Mouse (Mus musculus): Measurements from ENCODE around the gene Wfdc1. TPM values are rescaled to one million over a fixed set of nuclear protein-coding genes. Genes with fewer than 3 reads are reported as not detected.

Wfdc1 gene
- polyA plus RNA-seq, 1 experiment, result not detected

GRCm38 (mm10) chr8:119624916-119625315, 41.2 kb upstream of the Wfdc1 start:
- TF ChIP-seq FLI1 (IDR thresholded peaks at IDR 0.05; ENCODE audit: low read length), result no peak
- Histone ChIP-seq H3K4me3 (replicated peaks) (no peak overlapping the region), H3K9me3 (peaks cover 7% of the 10 kb centered on the region), H3K36me3 (replicated peaks; ENCODE audit: low read length) (no peaks in the 10 kb centered on the region), H3K27me3 (replicated peaks) (peaks cover 63% of the 10 kb centered on the region), H3K4me1 (peaks cover 19% of the 10 kb centered on the region)

- no peaks in the 10 kb centered on the region for H3K36me3 ChIP-seq (replicated peaks; ENCODE audit: low read length)
- H3K9me3 ChIP-seq, result peaks cover 7% of the 10 kb centered on the region
- TF ChIP-seq FLI1 (IDR thresholded peaks at IDR 0.05; ENCODE audit: low read length) (no peak), GATA1 (IDR thresholded peaks at IDR 0.05; ENCODE audit: borderline replicate concordance, low read length) (no peak)
- peaks cover 65% of the 10 kb centered on the region for H3K27me3 ChIP-seq (replicated peaks)
- H3K4me3 ChIP-seq (replicated peaks), result no peak overlapping the region
- peaks cover 19% of the 10 kb centered on the region for H3K4me1 ChIP-seq
Observed at GRCm38 (mm10) chr8:119625788-119626187, 40.4 kb upstream of the Wfdc1 start.

DNA sequence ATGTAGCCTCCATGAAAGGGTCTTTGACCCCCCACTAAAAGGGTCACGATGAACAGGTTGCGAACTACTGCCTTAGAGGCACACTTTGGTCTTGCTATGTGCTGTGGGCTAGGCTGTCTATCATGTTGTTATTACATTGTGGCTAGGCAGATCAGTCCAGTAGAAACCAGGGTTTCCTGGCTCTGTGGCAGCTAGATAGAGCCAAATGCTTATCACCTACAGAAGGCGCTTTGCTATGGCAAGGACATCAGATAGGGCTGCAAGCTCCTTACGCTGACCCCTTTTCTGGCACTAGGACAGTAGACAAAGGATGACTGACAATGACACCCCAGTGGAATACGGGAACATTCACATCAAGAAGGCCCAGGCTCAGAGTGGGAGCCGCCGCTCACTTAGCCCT, 39.0 kb upstream of the Wfdc1 start:
- Histone ChIP-seq H3K4me3 (replicated peaks) (no peak overlapping the region), H3K36me3 (replicated peaks; ENCODE audit: low read length) (no peaks in the 10 kb centered on the region), H3K4me1 (peaks cover 19% of the 10 kb centered on the region), H3K9me3 (peaks cover 7% of the 10 kb centered on the region), H3K27me3 (replicated peaks) (peaks cover 69% of the 10 kb centered on the region)
- no peak for TF ChIP-seq GATA1 (IDR thresholded peaks at IDR 0.05; ENCODE audit: borderline replicate concordance, low read length)

DNA sequence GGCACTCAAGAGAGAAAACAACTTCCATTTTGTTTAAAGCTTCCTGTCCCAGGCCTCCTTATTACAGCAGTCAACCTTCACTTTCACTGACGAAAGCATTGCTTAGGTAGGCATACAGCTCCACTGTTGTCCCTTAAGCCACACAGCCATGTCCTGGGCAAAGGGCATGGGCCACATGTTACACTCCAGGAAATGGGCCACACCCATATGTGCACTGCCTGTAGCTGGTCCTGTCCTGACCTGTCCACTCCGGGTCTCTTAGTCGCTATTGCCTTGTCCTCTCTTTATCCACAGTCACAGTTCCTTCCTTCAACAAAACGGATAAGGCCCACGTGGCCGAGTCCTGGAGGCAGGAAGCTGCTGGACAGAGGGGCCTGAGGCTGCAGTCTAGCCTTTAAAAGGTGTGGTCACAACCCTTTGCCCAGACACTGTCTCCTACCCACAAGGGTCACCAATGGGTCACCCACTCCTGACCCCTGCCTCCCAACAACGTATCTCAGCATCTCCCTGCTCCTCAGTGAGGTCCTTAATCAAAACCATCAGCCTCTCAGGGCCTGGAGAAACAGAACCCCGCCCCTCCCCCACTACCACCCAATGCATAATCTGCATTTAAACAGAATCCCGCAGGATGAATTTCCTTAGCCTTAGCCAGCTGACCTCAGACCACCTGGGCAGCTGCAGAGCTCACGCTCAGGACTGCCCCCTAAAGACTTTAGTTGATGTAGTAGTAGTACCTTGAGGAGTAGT, 38.4 kb upstream of the Wfdc1 start:
- Histone ChIP-seq H3K36me3 (replicated peaks; ENCODE audit: low read length) (no peaks in the 10 kb centered on the region), H3K4me1 (peaks cover 19% of the 10 kb centered on the region), H3K4me3 (replicated peaks) (peak overlapping the region; percentile 13), H3K9me3 (peaks cover 7% of the 10 kb centered on the region), H3K27me3 (replicated peaks) (peaks cover 71% of the 10 kb centered on the region)
- TF ChIP-seq GATA1 (IDR thresholded peaks at IDR 0.05; ENCODE audit: borderline replicate concordance, low read length), result no peak
- TF ChIP-seq FLI1 (IDR thresholded peaks at IDR 0.05; ENCODE audit: low read length), result no peak

DNA sequence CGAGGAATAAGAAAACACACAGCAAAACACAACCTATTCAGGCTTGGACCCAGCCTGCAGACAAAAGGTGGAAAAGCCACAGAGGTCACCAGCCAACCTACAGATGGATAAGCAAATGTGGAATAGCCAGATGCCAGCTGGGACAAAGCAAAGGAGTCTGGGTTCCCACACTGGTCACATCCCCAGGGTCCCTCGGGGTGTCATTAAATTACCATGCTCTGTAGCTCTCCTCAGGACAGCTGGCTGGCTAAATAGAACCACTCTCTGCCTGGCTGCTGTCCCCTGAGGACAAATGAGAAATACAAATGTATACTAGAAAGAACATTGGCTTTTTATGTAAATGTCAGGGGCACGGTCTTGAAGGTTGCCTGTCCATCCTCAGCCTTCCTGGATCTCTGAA, 35.3 kb upstream of the Wfdc1 start:
- Histone ChIP-seq H3K36me3 (replicated peaks; ENCODE audit: low read length) (no peaks in the 10 kb centered on the region), H3K9me3 (peaks cover 5% of the 10 kb centered on the region), H3K4me1 (peaks cover 19% of the 10 kb centered on the region), H3K4me3 (replicated peaks) (no peak overlapping the region), H3K27me3 (replicated peaks) (peaks cover 74% of the 10 kb centered on the region)
- TF ChIP-seq GATA1 (IDR thresholded peaks at IDR 0.05; ENCODE audit: borderline replicate concordance, low read length), result no peak
- no peak for TF ChIP-seq FLI1 (IDR thresholded peaks at IDR 0.05; ENCODE audit: low read length)

GRCm38 (mm10) chr8:119632246-119632645, 33.9 kb upstream of the Wfdc1 start:
- Histone ChIP-seq H3K36me3 (replicated peaks; ENCODE audit: low read length) (no peaks in the 10 kb centered on the region), H3K27me3 (replicated peaks) (peaks cover 85% of the 10 kb centered on the region), H3K4me1 (peaks cover 13% of the 10 kb centered on the region), H3K4me3 (replicated peaks) (no peak overlapping the region), H3K9me3 (no peaks in the 10 kb centered on the region)
- TF ChIP-seq FLI1 (IDR thresholded peaks at IDR 0.05; ENCODE audit: low read length) (no peak), GATA1 (IDR thresholded peaks at IDR 0.05; ENCODE audit: borderline replicate concordance, low read length) (no peak)

DNA sequence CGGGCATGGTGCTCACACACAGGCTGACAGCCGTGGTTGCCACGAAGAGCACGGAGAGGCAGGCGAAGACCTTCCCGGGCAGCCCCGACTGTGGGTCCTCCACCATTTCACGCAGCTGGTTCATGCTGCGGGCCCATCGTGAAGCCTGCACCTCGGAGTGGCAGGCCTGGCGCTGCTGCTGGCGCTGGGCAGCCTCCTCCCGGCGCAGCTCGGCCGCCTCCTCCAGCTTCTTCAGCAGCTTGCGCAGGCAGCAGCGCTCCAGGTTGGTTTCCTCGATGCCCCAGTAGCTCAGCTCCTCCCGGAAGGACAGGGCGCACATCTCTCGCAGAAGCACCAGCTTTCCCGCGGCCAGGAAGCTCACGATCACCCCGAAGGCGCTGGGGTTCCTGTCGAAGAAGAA, 33.3 kb upstream of the Wfdc1 start:
- Histone ChIP-seq H3K36me3 (replicated peaks; ENCODE audit: low read length) (no peaks in the 10 kb centered on the region), H3K27me3 (replicated peaks) (peaks cover 89% of the 10 kb centered on the region), H3K4me1 (peaks cover 6% of the 10 kb centered on the region), H3K9me3 (no peaks in the 10 kb centered on the region), H3K4me3 (replicated peaks) (no peak overlapping the region)
- no peak for TF ChIP-seq FLI1 (IDR thresholded peaks at IDR 0.05; ENCODE audit: low read length)
- no peak for TF ChIP-seq GATA1 (IDR thresholded peaks at IDR 0.05; ENCODE audit: borderline replicate concordance, low read length)

GRCm38 (mm10) chr8:119634616-119635336, 31.4 kb upstream of the Wfdc1 start:
- Histone ChIP-seq H3K27me3 (replicated peaks) (peaks cover 82% of the 10 kb centered on the region), H3K9me3 (no peaks in the 10 kb centered on the region), H3K4me1 (no peaks in the 10 kb centered on the region; the same call in 1 of the 2 replicates), H3K4me3 (replicated peaks) (no peak overlapping the region), H3K36me3 (replicated peaks; ENCODE audit: low read length) (no peaks in the 10 kb centered on the region)
- no peak for TF ChIP-seq GATA1 (IDR thresholded peaks at IDR 0.05; ENCODE audit: borderline replicate concordance, low read length)
- TF ChIP-seq FLI1 (IDR thresholded peaks at IDR 0.05; ENCODE audit: low read length), result no peak

GRCm38 (mm10) chr8:119635378-119635777, 30.8 kb upstream of the Wfdc1 start, which contains the start of gene Kcng4:
TSS of gene Kcng4 (minus strand) at chr8:119635680.
- H3K4me1 ChIP-seq, result no peaks in the 10 kb centered on the region
- no peak within 1 kb of the TSS for H3K4me3 ChIP-seq (replicated peaks)
- peaks cover 82% of the 10 kb centered on the region for H3K27me3 ChIP-seq (replicated peaks)
- H3K9me3 ChIP-seq, result no peaks in the 10 kb centered on the region
- no peaks in the 10 kb centered on the region for H3K36me3 ChIP-seq (replicated peaks; ENCODE audit: low read length)
- TF ChIP-seq FLI1 (IDR thresholded peaks at IDR 0.05; ENCODE audit: low read length) (no peak), GATA1 (IDR thresholded peaks at IDR 0.05; ENCODE audit: borderline replicate concordance, low read length) (no peak)

GRCm38 (mm10) chr8:119635958-119636357, 30.2 kb upstream of the Wfdc1 start:
- Histone ChIP-seq H3K27me3 (replicated peaks) (peaks cover 78% of the 10 kb centered on the region), H3K4me1 (no peaks in the 10 kb centered on the region), H3K9me3 (no peaks in the 10 kb centered on the region), H3K36me3 (replicated peaks; ENCODE audit: low read length) (no peaks in the 10 kb centered on the region), H3K4me3 (replicated peaks) (no peak overlapping the region)
- TF ChIP-seq FLI1 (IDR thresholded peaks at IDR 0.05; ENCODE audit: low read length), result no peak
- no peak for TF ChIP-seq GATA1 (IDR thresholded peaks at IDR 0.05; ENCODE audit: borderline replicate concordance, low read length)

Measured in megakaryocyte, embryonic 14.5 days (primary cell).